Mouse (Mus musculus) urinary bladder, postnatal 36 days (tissue): Measurements from ENCODE around the gene Dcaf10.

Source experiments
- DNase-seq, 2 experiments: peaks; one replicate each; pipeline ENCODE4 v3.0.0; 2022; ENCODE audit warnings: low spot score in 2 of 2, mixed read lengths in 1 of 2

The Dcaf10 gene

DNA sequence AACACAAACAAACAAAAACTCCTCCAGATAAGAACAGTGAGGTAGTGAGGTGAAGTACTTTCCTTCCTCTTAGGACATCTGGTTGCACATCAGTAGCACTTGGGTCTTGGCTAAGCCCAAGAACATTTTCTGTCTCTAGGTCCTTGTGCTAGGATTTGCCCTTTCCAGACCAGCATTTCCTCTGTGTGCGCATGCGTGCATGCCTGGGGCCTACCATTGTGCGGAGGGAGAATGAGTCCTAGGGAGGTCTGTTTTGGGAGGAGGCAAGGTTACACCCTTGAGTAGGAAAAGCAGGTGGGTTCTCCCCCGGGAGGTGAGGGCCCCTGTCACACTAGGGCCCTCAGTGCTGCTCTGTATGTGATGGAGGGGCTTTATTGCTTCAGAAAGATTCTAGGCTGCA, 77.2 kb downstream of the Dcaf10 start:
- DNase-seq = no peak

DNA sequence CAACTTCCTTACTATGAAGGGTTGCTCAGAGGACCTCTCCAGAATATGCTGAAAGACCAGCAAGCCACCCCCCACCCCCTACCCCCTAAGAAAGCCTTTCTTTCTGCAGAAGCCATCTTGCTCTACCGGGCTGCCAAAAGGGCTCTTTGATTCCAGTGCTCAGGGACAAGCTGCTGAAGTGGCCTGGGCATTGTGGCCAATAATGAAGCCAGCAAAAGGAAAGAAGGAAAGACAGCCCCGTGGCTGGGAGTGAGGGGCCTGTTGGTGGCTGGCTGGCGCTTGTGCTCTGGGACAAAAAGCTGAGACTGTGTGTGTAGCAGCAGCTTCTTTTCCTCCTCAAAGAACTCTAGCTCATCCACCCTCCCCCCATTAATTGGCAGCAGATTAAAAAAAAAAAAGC, 78.8 kb downstream of the Dcaf10 start:
- no peak for DNase-seq

DNA sequence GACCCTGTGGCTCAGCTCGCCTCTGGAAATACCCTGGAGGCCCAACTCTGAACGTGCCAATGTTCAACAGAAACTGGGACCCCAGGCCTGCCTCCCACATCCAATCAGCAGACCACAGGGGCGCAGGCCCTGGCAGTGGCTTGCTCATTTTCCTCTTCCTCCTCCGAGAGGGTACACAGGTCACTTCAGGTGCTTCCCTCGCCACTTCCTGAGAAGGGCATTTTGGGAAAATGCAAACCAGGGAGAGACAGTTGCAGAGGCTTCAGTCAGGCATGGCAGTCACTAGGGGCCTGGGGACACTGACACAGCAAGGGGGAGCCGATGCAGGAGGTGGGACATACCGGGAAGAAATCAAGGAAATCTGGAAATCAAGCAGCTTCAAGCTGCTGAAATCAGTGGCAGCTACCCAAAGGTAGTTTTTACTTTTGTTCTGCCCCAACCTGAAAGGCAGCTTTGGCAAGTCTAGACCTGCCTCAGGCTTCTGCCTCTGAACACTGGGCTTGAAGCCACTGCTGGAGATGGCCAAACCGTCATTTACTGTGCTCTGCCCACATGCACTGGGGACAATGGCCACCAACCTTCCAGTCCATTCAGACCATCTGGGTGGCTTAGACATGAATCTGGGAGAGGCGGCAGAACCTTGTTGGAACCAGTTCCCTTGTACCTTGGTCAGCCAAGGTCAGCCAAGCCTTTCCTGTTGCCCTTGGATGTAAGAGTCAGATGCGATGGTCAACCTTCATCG, 79.8 kb downstream of the Dcaf10 start:
- DNase-seq = peak; percentile 64 to 69

DNA sequence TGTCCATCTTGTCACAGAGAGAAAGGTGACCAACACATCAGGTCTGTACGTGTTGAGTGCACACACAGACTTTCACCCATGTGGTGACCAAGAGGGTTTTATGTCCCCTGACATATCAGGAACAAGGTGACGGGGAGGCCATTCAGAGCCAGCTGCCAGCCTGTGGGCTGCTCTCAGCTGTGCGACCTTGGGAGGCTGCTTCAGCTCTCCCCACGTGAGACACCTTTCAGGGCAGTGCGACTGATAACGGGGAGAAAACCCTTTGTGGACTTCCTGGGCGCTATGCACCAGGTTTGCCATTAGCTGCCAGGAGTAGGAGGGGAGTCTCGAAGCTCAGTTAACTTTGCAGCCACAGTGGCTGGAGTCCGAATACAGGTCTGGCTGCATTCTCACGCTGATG, 80.7 kb downstream of the Dcaf10 start:
- no peak for DNase-seq

DNA sequence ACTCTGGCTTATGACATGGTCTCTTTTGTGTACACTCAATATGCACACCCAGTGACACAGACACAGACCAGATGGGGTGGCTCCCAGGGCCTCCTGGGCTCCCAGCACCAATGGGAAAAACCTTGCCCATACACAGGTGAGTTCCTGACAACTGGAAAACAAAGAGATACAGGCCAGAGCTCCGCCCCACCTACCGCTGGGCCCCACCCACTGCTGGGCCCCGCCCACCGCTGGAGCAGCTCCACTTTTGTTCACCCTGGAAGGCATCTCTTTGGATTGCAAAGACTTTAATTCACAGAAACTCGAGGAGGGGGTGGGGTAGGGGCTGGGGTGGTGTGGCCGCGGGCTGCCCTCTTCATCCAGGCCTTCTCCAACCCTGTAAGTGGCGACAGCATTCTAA, 81.5 kb downstream of the Dcaf10 start:
- DNase-seq = no peak

DNA sequence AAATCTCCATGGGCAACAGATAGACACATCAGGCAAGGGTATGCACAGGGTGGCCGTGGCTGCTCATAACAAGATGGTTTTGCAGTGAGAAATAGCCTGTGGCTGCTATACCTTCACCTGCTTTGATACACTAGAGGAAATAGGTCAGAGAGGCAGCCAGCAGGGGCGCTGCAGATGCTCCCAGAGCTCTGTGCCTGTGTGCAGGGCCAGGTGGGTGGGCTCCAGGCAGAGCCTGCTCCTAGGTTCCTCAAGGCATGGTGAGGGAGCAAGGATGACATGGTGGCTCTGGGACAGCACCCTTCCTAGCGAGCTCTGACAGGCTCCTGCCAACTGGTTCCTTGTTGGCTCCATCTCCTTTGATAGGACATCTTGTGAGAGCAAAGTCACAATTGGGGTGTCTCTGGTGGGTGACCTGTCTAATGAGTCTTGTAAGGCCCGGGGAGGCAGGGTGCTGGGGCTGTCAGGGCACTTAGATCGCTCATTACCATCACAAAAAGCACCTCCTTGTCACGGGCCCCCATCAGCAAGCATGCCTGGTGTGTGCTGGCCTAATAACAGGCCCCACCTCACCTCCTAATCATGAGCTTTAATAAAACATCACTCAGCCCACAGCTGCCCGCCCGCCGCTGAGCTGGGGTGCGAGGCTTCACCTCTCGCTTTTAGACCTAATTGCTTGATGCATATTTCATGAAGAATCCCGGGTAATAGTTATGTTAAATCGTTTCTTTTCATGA, 85.0 kb downstream of the Dcaf10 start:
- no peak for DNase-seq
